Mouse (Mus musculus) small intestine, adult 2 months (tissue): ENCODE results near the gene Chd6. TPM values are rescaled to one million over a fixed set of nuclear protein-coding genes. Genes with fewer than 3 reads are reported as not detected.

ENCODE experiments used
- H3K27ac ChIP-seq: fragments of 200-500 bp; 2 replicates; pipeline ENCODE4 v1.5.1; 2012; ENCODE audit warnings: low read depth, low read length, control low read depth, inconsistent platforms; ENCODE audit not compliant: insufficient read depth
- H3K27me3 ChIP-seq: fragments of 200-500 bp; 2 replicates; pipeline ENCODE4 v1.6.1; 2012; ENCODE audit warnings: mild to moderate bottlenecking, moderate library complexity, low read length, inconsistent platforms; ENCODE audit not compliant: control insufficient read depth, insufficient read depth
- H3K36me3 ChIP-seq: fragments of 200-500 bp; 2 replicates; pipeline ENCODE4 v1.6.1; 2012; ENCODE audit warnings: mild to moderate bottlenecking, low read length, control low read depth, inconsistent platforms; ENCODE audit not compliant: control insufficient read depth, insufficient read depth
- H3K4me1 ChIP-seq: fragments of 200-500 bp; 2 replicates; pipeline ENCODE4 v1.6.1; 2012; ENCODE audit warnings: low read length, inconsistent platforms, mixed read lengths; ENCODE audit not compliant: control insufficient read depth, insufficient read depth, insufficient read length
- H3K4me3 ChIP-seq: fragments of 200-500 bp; 2 replicates; pipeline ENCODE4 v1.5.1; 2012; ENCODE audit warnings: low read depth, mild to moderate bottlenecking, control low read depth, inconsistent platforms, low read length, moderate library complexity
- CTCF ChIP-seq: fragments of 200-500 bp; IDR thresholded peaks from 2 replicates; pipeline ENCODE4 v1.5.1; 2012; ENCODE audit warnings: low read depth, mild to moderate bottlenecking, control low read depth, inconsistent platforms, low read length, moderate library complexity, mixed read lengths; ENCODE audit not compliant: insufficient replicate concordance, insufficient read length; ENCODE audit errors: extremely low read depth
- POLR2A ChIP-seq: fragments of 200-500 bp; IDR thresholded peaks from 2 replicates; pipeline ENCODE4 v1.6.1; 2012; ENCODE audit warnings: low read depth, mild to moderate bottlenecking, control low read depth, inconsistent platforms, low read length, moderate library complexity
- WGBS: fragments of 180-500 bp; shearing (Covaris S2); methylation state at CpG from one replicate; pipeline ENCODE4 v1.1.7; 2018; 5-methylcytosine and 5-hydroxymethylcytosine counted together
- polyA plus RNA-seq: library from polyadenylated mRNA; depleted of rRNA; stranded (reverse); fragments of >200 nt; gene quantifications from 2 replicates; pipeline ENCODE4 v1.2.3, GENCODE M21; 2012

Chd6 gene
- polyA plus RNA-seq, 1 experiment, result 3.1 TPM

GRCm38 (mm10) chr2:160932981-160933380 is 175.9 kb downstream of the Chd6 start:
- Histone ChIP-seq H3K27me3 (no peaks in the 10 kb centered on the region), H3K4me1 (no peaks in the 10 kb centered on the region), H3K36me3 (no peaks in the 10 kb centered on the region), H3K4me3 (no peak overlapping the region), H3K27ac (no peak overlapping the region)
- 35% methylated on average over 3 of the region's 3 CpGs for WGBS
- TF ChIP-seq CTCF (no peak), POLR2A (no peak)

- TF ChIP-seq POLR2A, result no peak
- TF ChIP-seq CTCF, result no peak
- WGBS, result 70% methylated on average over 8 of the region's 8 CpGs
- Histone ChIP-seq H3K4me1 (no peaks in the 10 kb centered on the region), H3K27me3 (no peaks in the 10 kb centered on the region), H3K4me3 (no peak overlapping the region), H3K36me3 (no peaks in the 10 kb centered on the region), H3K27ac (no peak overlapping the region)
Measured at GRCm38 (mm10) chr2:160932325-160932724, 176.6 kb downstream of the Chd6 start.

- 91% methylated on average over 5 of the region's 5 CpGs for WGBS
- Histone ChIP-seq H3K4me3 (no peak overlapping the region), H3K4me1 (no peaks in the 10 kb centered on the region), H3K27me3 (no peaks in the 10 kb centered on the region), H3K36me3 (no peaks in the 10 kb centered on the region), H3K27ac (no peak overlapping the region)
- TF ChIP-seq POLR2A (no peak), CTCF (no peak)
Measured at GRCm38 (mm10) chr2:160931378-160931777, 177.5 kb downstream of the Chd6 start.

GRCm38 (mm10) chr2:160925203-160925602 is 183.7 kb downstream of the Chd6 start:
- Histone ChIP-seq H3K4me3 (no peak overlapping the region), H3K27me3 (no peaks in the 10 kb centered on the region), H3K36me3 (no peaks in the 10 kb centered on the region), H3K4me1 (no peaks in the 10 kb centered on the region), H3K27ac (no peak overlapping the region)
- TF ChIP-seq POLR2A (no peak), CTCF (no peak)
- WGBS, result 58% methylated on average over 9 of the region's 9 CpGs

- no peak overlapping the region for H3K27ac ChIP-seq
- H3K27me3 ChIP-seq, result no peaks in the 10 kb centered on the region
- no peak for TF ChIP-seq CTCF
- no peak for TF ChIP-seq POLR2A
- no peaks in the 10 kb centered on the region for H3K4me1 ChIP-seq
- 71% methylated on average over 6 of the region's 7 CpGs for WGBS
- no peaks in the 10 kb centered on the region for H3K36me3 ChIP-seq
- no peak overlapping the region for H3K4me3 ChIP-seq
Measured at GRCm38 (mm10) chr2:160921285-160921684, 187.6 kb downstream of the Chd6 start.

GRCm38 (mm10) chr2:160918930-160919215 is 190.0 kb downstream of the Chd6 start:
- Histone ChIP-seq H3K27me3 (no peaks in the 10 kb centered on the region), H3K27ac (no peak overlapping the region), H3K4me3 (no peak overlapping the region), H3K36me3 (no peaks in the 10 kb centered on the region), H3K4me1 (no peaks in the 10 kb centered on the region)
- 88% methylated on average over 2 of the region's 2 CpGs for WGBS
- TF ChIP-seq POLR2A, result no peak
- TF ChIP-seq CTCF, result no peak

GRCm38 (mm10) chr2:160918154-160918929 is 190.5 kb downstream of the Chd6 start:
- 69% methylated on average over 8 of the region's 8 CpGs for WGBS
- Histone ChIP-seq H3K27ac (no peak overlapping the region), H3K4me3 (no peak overlapping the region), H3K4me1 (no peaks in the 10 kb centered on the region), H3K27me3 (no peaks in the 10 kb centered on the region), H3K36me3 (no peaks in the 10 kb centered on the region)
- no peak for TF ChIP-seq CTCF
- no peak for TF ChIP-seq POLR2A

- TF ChIP-seq CTCF (no peak), POLR2A (no peak)
- 92% methylated on average over 3 of the region's 3 CpGs for WGBS
- H3K4me1 ChIP-seq, result no peaks in the 10 kb centered on the region
- peaks cover 6% of the 10 kb centered on the region for H3K27me3 ChIP-seq
- no peak overlapping the region for H3K27ac ChIP-seq
- no peak overlapping the region for H3K4me3 ChIP-seq
- H3K36me3 ChIP-seq, result no peaks in the 10 kb centered on the region
Measured at GRCm38 (mm10) chr2:160917313-160917712, 191.6 kb downstream of the Chd6 start.
